Mouse (Mus musculus) brain, embryonic 14.5 days (tissue): ENCODE results near the gene Zfp354a.

Experiments
- CTCF ChIP-seq: fragments of 200-500 bp; IDR thresholded peaks from 2 replicates; pipeline ENCODE4 v1.5.1; 2012; ENCODE audit warnings: inconsistent platforms, mild to moderate bottlenecking, moderate library complexity, borderline replicate concordance; ENCODE audit not compliant: insufficient read depth, insufficient read length; ENCODE audit errors: extremely low read depth
- POLR2A ChIP-seq: fragments of 200-500 bp; IDR thresholded peaks from 2 replicates; pipeline ENCODE4 v1.6.1; 2012; ENCODE audit warnings: mild to moderate bottlenecking, inconsistent platforms, borderline replicate concordance; ENCODE audit not compliant: poor library complexity, insufficient read depth, insufficient read length, severe bottlenecking; ENCODE audit errors: extremely low read depth

DNA sequence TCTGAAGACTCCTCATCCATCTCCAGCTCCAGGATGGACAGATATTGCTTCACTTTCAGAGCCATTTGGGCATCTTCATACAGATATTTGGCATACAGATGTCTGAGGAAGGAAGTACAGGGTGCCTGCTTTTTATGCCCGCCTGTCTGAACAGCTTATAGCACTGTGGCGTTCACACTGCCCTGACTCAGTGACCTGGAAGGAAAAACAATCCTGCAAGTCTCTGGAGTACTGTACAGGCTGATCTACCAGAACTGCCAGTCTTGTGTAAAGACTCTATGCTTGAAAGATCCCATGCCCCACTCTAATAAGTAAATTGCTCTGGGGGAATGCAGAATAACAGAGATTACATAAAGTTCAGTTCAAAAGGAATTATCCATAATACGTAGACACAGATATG is 51.6 kb downstream of the Zfp354a start:
- no peak for TF ChIP-seq CTCF
- no peak for TF ChIP-seq POLR2A
